Mouse (Mus musculus) stomach, embryonic 14.5 days (tissue): ENCODE measurements around the gene Plcg1. TPM values are rescaled to one million over a fixed set of nuclear protein-coding genes. Genes with fewer than 3 reads are reported as not detected.

Source experiments
- ATAC-seq: fragments of 200-750 bp; cut with Nextera tagmentation; 2 replicates; pipeline ENCODE4 v1.8.0; 2017; ENCODE audit warnings: low read depth, moderate TSS enrichment; ENCODE audit not compliant: insufficient number of reproducible peaks, insufficient read depth, low FRiP score
- H3K27ac ChIP-seq: fragments of 300-500 bp; sonication (generic); 2 replicates; pipeline ENCODE4 v1.5.1; 2014; ENCODE audit warnings: mild to moderate bottlenecking, low read length, moderate library complexity, mixed read lengths
- H3K27me3 ChIP-seq: fragments of 300-500 bp; sonication (generic); 2 replicates; pipeline ENCODE4 v1.6.1; 2014; ENCODE audit warnings: low read length, control low read depth, mixed read lengths; ENCODE audit not compliant: control insufficient read depth, insufficient read depth
- H3K36me3 ChIP-seq: fragments of 300-500 bp; sonication (generic); 2 replicates; pipeline ENCODE4 v1.6.1; 2014; ENCODE audit warnings: mild to moderate bottlenecking, control low read depth, low read length, moderate library complexity, mixed read lengths; ENCODE audit not compliant: control insufficient read depth, insufficient read depth
- H3K4me1 ChIP-seq: fragments of 300-500 bp; sonication (generic); 2 replicates; pipeline ENCODE4 v1.6.1; 2014; ENCODE audit warnings: low read length, control low read depth, mixed read lengths; ENCODE audit not compliant: control insufficient read depth, insufficient read depth
- H3K4me2 ChIP-seq: fragments of 300-500 bp; sonication (generic); replicated peaks from 2 replicates; pipeline ENCODE4 v1.6.1; 2014; ENCODE audit warnings: low read depth, low read length, control low read depth
- H3K4me3 ChIP-seq: fragments of 300-500 bp; sonication (generic); 2 replicates; pipeline ENCODE4 v1.5.1; 2014; ENCODE audit warnings: low read depth, low read length, control low read depth
- H3K9ac ChIP-seq: fragments of 300-500 bp; sonication (generic); replicated peaks from 2 replicates; pipeline ENCODE4 v1.6.1; 2014; ENCODE audit warnings: low read depth, mild to moderate bottlenecking, control low read depth, low read length, moderate library complexity, mixed read lengths
- H3K9me3 ChIP-seq: fragments of 300-500 bp; sonication (generic); 2 replicates; pipeline ENCODE4 v1.6.1; 2016; ENCODE audit warnings: low read depth, low read length, control low read depth; ENCODE audit not compliant: control insufficient read depth
- WGBS: fragments of 180-500 bp; shearing (Covaris S2); extraction: QIAGEN DNeasy Blood & Tissue Kit; methylation state at CpG from one replicate; pipeline ENCODE4 v1.1.7; 2014; 5-methylcytosine and 5-hydroxymethylcytosine counted together
- polyA plus RNA-seq: library from polyadenylated mRNA; unstranded; fragments of >200 nt; fragmentation: Nextera tagmentation; extraction: Ambion mirVana; gene quantifications from 2 replicates; pipeline ENCODE4 v1.2.1, GENCODE M21; 2014

The Plcg1 gene
- polyA plus RNA-seq, 1 experiment from 2014 or later: 45.9 TPM

DNA sequence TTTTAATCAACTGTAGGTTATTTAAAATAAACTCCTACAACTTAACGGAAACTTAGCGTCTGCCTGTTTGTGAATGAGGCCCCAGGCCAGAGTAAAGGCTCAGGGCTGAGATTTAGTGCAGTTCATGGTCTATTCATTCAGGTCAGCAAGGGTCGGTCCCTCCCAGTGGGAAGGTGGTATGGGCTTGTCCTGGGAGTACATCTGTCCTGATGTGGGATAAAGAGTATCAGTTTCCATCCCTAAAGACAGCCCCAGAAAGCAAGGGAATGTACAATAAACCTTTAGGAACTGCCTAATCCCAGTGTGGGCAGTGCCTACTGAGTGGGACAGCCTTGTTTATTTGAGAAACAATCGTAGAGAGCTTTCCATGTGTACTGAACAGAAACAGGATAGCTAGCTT is 8.4 kb upstream of the Plcg1 start:
- H3K4me3 ChIP-seq: no peak overlapping the region
- H3K9ac ChIP-seq: no peak overlapping the region
- H3K4me1 ChIP-seq: no peaks in the 10 kb centered on the region
- WGBS: 85% methylated on average over 4 of the region's 4 CpGs
- H3K27ac ChIP-seq: no peak overlapping the region
- H3K9me3 ChIP-seq: no peaks in the 10 kb centered on the region
- peaks cover 59% of the 10 kb centered on the region for H3K36me3 ChIP-seq
- no peaks in the 10 kb centered on the region for H3K27me3 ChIP-seq
- no peak overlapping the region for H3K4me2 ChIP-seq
- ATAC-seq: no peak

GRCm38 (mm10) chr2:160723613-160724375 is 7.3 kb upstream of the Plcg1 start:
- Histone ChIP-seq H3K4me3 (no peak overlapping the region), H3K27me3 (no peaks in the 10 kb centered on the region), H3K36me3 (peaks cover 51% of the 10 kb centered on the region), H3K9ac (no peak overlapping the region), H3K27ac (no peak overlapping the region), H3K4me1 (no peaks in the 10 kb centered on the region), H3K9me3 (no peaks in the 10 kb centered on the region), H3K4me2 (no peak overlapping the region)
- ATAC-seq: no peak
- 93% methylated on average over 4 of the region's 4 CpGs for WGBS

GRCm38 (mm10) chr2:160724536-160724935 is 6.6 kb upstream of the Plcg1 start:
- Histone ChIP-seq H3K36me3 (peaks cover 44% of the 10 kb centered on the region), H3K4me2 (no peak overlapping the region), H3K9me3 (no peaks in the 10 kb centered on the region), H3K27ac (no peak overlapping the region), H3K9ac (no peak overlapping the region), H3K27me3 (no peaks in the 10 kb centered on the region), H3K4me1 (no peaks in the 10 kb centered on the region), H3K4me3 (no peak overlapping the region)
- 86% methylated on average over 5 of the region's 5 CpGs for WGBS
- ATAC-seq: no peak

- no peak overlapping the region for H3K4me3 ChIP-seq
- H3K9me3 ChIP-seq: no peaks in the 10 kb centered on the region
- ATAC-seq: no peak
- peaks cover 5% of the 10 kb centered on the region; the same call in 1 of the 2 replicates for H3K4me1 ChIP-seq
- H3K27ac ChIP-seq: no peak overlapping the region
- 78% methylated on average over 6 of the region's 6 CpGs for WGBS
- H3K4me2 ChIP-seq: no peak overlapping the region
- H3K9ac ChIP-seq: no peak overlapping the region
- H3K36me3 ChIP-seq: peaks cover 31% of the 10 kb centered on the region
- H3K27me3 ChIP-seq: no peaks in the 10 kb centered on the region
Observed at GRCm38 (mm10) chr2:160725877-160726864, 4.9 kb upstream of the Plcg1 start.

- 88% methylated on average over 3 of the region's 3 CpGs for WGBS
- peaks cover 12% of the 10 kb centered on the region for H3K36me3 ChIP-seq
- H3K4me2 ChIP-seq: no peak overlapping the region
- H3K9me3 ChIP-seq: no peaks in the 10 kb centered on the region
- no peak overlapping the region for H3K4me3 ChIP-seq
- H3K27ac ChIP-seq: no peak overlapping the region
- no peak overlapping the region for H3K9ac ChIP-seq
- H3K4me1 ChIP-seq: peaks cover 20% of the 10 kb centered on the region; the same call in 1 of the 2 replicates
- no peak for ATAC-seq
- H3K27me3 ChIP-seq: no peaks in the 10 kb centered on the region
Observed at GRCm38 (mm10) chr2:160728972-160729371, 2.1 kb upstream of the Plcg1 start.

DNA sequence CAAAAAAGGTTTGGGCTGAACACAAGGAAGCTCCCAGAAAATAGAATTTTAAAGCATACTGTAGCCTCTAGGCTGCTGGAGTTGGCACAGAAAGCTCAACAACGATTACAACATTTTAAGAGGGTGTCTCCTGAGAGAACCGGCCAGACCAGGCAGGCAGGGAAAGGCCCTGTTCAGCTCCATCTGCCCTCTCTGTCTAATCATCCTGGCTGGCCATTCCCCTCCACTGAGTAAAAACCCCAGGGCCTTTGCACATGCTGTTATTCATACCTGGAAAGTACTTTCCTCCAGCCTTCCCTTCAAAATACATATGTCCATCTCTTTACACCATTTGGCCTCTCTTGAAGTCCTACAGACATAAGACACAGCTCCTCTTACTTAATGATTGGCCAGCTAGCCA is 1.7 kb upstream of the Plcg1 start:
- WGBS: 77% methylated on average over 2 of the region's 2 CpGs
- no peak for ATAC-seq

DNA sequence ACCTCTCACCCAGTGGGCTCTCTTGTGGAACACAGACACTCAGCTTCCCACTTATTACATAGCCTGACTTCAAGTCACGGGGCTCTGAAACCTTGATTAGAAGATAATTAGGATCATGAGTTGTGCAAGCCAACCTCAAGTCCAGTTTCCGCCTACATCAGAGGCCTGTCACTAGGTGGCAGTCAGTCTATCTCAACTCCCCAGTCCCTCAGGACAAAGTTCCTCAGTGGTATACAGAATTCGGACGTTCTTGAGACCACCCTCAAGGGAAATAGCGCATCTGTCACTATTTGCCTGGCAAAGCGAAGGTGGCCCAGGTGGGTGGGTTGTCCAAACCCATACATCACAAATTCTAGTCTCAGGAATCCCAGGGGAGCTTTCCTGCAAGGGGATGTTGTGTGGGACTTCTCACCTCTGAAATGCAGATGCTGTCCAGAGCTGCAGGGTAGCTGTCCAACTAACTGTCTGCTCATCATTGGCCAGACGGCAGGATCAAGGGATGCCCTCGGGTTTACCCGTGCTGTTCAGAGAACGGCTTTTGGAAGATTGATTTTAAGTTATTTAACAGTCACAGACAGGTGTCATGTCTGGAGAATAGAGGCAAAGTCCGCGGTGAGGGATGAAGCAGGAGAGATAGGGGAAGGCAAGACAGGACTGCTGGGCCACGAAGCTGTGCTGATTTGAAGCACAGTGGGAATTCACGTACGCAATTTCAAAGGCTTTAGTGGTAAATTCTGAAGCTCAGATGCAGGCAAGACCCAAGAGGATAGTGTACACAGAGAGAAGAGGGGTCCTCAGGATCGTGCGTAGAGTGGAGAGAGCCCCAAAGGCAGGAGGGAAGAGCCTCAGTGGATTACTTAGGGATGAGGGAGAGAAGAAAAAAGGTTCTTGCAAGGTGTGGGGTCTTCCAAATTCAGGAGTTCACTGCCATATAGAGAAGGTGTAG is 976 bp upstream of the Plcg1 start:
- Histone ChIP-seq H3K9ac (peak overlapping the region; percentile 98; the same call in 1 of the 2 replicates), H3K27ac (no peak overlapping the region), H3K36me3 (peaks cover 1% of the 10 kb centered on the region; the same call in 1 of the 2 replicates), H3K4me2 (peak overlapping the region; percentile 89), H3K27me3 (no peaks in the 10 kb centered on the region), H3K4me3 (peak overlapping the region; percentile 89), H3K4me1 (peaks cover 28% of the 10 kb centered on the region; the same call in 1 of the 2 replicates), H3K9me3 (no peaks in the 10 kb centered on the region)
- WGBS: 24% methylated on average over 17 of the region's 17 CpGs
- no peak for ATAC-seq

More for the DNA sequence above, 1.7 kb upstream of the Plcg1 start:
- Histone ChIP-seq H3K27ac (no peak overlapping the region), H3K4me2 (no peak overlapping the region), H3K4me1 (peaks cover 24% of the 10 kb centered on the region; the same call in 1 of the 2 replicates), H3K36me3 (peaks cover 7% of the 10 kb centered on the region), H3K27me3 (no peaks in the 10 kb centered on the region), H3K4me3 (no peak overlapping the region), H3K9ac (no peak overlapping the region), H3K9me3 (no peaks in the 10 kb centered on the region)
